Mouse (Mus musculus): ENCODE measurements at regions not wholly inside any gene's neighbourhood (a gene's known extent, or its start where the extent isn't known, plus 50 kb on each side); places are given as distances from the start of the nearest gene placed in this dataset.

GRCm38 (mm10) chr12:118411767-118412430, 110.7 kb upstream of the Sp4 start:
- DNase-seq (ENCODE audit: low spot score): no peak

DNA sequence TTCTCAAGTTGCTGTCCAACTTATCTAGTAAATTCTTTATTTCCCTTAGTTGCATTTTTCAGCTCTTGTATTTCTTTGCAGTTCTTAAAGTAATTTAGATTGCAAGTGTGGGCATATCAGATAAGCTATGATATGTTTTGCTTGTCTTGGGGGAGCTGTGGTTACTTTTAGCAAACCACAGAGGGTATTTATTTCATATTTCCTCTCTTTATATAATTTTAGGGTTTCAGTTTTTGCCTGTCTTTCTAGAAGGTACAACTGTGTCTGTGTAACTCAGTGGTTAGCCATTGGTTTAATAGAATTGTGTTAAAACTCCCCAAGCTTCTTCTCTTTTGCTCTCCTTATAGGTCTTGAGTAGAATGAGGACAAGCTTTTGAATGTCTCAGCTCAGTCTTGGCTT, 109.7 kb upstream of the Sp4 start:
- DNase-seq (ENCODE audit: low spot score): no peak

DNA sequence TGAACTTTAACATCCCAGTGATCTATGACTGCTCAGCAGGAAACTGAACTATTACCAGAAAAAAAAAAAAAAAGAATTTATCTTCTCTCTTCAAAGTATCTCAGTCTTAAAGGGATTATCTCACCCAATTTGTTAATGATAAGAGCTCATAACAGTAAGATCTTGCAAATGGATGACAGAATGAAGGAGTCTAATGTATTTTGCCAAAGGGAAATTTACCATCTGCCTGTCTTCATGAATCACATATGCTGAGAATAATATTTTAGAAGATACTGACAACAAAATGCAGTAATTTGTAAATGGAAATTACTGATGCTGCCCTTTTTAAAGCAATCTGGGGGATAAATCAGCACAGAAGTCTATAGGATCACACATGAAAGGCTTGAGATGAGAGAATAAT, 103.9 kb upstream of the Sp4 start:
- no peak for DNase-seq (ENCODE audit: low spot score)

- DNase-seq (ENCODE audit: low spot score): no peak
Observed at GRCm38 (mm10) chr12:118404171-118404570, 102.9 kb upstream of the Sp4 start.

- no peak for DNase-seq (ENCODE audit: low spot score)
Observed at GRCm38 (mm10) chr12:118403519-118404087, 102.4 kb upstream of the Sp4 start.

- DNase-seq (ENCODE audit: low spot score): no peak
Observed at GRCm38 (mm10) chr12:118401377-118401776, 100.1 kb upstream of the Sp4 start.

DNA sequence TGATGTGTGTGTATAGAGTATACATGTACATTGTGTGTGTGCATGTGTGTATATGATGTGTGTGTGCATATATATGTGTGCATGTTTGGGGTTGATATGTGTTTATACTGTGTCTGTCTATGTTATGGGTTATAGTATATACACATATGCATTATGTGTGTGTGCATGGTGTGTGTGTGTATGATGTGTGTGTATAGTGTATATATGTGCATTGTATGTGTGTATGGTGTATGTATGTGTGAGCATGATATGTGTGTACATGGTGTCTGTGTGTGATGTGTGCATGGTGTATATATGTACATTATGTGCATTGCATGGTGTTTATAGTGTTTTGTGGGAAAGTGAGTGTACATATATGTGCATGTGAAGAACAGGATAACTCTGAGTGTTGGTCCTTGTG, 90.4 kb upstream of the Sp4 start:
- DNase-seq (ENCODE audit: low spot score): no peak

DNA sequence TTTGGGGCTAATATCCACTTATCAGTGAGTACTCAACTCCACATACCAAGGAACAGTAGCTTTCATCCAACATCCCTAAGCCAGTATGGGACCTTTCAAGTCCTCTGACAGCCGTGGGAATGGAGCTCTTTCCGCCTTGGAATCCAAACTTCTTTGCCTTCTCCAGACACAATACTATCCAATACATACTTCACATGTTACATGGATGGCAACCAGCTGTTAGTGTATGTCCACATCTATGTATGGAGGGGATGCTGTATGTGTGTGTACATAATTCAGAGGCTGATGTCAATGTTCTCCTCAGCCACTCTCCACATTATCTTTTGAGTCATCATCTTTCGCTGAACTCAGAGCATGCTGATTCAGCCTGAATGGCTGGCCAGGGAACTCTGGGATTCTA, 79.8 kb upstream of the Sp4 start:
- no peak for DNase-seq (ENCODE audit: low spot score)

DNA sequence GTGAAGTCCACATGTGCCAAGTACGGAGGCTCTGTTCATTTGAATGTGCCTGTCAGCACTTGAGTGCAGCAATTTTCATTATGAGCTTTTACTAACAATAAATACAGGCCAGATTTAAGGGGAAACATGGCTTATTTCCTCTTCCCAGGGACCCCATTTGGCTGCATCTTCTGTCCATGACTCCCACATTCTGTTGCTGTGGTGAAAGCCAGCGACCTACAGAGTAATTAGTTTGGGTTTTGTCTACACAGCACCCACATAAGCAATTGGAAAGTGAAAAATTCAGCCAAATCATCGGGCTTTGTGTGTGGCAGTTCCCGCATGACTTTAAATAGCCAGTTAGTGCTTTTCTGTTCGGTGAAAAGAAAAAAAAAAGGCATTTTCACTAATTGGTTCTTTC, 76.7 kb upstream of the Sp4 start:
- DNase-seq (ENCODE audit: low spot score): no peak

GRCm38 (mm10) chr12:118376521-118377493, 75.6 kb upstream of the Sp4 start:
- DNase-seq (ENCODE audit: low spot score): peak; percentile 1

DNA sequence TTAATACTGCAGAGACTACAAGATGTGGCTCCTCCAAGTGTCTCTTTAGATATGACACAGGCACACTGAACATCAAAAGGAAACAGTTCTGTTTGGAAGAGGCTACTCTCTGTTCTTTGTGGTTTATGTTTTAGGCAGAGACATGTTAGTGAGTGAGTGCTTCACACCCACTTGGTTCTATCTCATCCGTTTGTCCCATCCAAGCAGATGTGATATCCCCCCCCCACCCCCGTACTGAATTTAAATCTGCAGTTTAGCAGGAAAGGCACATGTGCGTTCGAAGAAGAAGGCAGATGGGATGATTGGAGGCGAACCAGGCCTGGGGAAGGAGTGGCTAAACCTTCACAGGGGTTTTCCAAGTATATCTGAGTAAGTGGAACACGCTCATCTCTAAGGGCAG, 72.0 kb upstream of the Sp4 start:
- no peak for DNase-seq (ENCODE audit: low spot score)

DNA sequence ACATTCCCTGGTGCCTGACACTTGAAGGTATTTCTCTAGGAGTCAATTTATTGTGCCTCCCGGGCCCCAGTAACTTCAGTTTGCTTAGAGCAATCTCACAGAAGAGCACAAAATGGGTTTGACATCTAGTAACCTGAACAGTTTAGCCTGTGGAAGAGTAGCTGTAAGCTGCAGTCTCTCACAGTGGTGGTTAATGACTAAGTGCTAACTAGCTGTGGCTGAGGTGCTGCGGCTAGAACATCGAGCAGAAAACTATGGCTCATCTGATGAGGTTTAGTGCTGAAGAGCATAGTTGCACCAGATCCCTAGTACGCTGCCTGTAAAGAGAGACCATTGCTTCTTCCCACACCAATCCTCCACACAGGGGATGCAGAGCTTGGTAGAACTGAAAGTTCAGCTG, 70.7 kb upstream of the Sp4 start:
- no peak for DNase-seq (ENCODE audit: low spot score)

DNA sequence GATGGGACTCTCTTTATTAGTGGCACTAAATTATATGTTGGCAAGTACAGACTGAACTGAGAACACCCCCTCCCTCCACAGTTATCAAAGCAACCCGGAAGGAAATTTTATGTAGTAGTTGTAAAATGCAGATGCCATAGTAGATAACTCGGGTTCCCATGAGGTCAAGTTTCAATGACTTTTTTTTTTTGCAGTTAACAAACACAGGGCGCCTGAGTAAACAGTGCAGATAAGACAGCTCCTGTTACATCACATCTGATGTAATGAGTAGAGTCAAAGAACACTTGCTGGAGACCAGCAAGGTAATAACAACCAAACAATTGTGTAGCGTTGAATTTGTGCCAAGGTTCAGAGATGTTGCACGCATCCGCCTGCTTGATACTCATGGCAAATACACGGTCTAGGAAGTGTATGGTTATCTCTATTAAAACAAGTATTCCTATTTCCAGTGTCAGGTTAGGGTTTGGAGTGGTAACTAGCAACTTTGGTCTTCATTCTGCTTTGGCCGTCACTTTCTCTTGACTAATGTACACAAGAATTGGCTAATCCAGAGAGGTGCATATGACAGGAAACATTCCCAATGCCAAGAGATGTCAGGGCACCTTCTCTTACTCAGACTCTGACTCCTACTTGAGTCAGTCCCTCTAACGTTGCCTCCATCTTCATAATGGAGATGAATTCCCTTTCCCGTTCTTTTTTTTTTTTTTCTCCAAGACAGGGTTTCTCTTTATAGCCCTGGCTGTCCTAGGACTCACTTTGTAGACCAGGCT, 66.3 kb upstream of the Sp4 start:
- DNase-seq (ENCODE audit: low spot score): no peak

GRCm38 (mm10) chr12:118352866-118353265, 51.6 kb upstream of the Sp4 start:
- DNase-seq (ENCODE audit: low spot score): no peak

DNA sequence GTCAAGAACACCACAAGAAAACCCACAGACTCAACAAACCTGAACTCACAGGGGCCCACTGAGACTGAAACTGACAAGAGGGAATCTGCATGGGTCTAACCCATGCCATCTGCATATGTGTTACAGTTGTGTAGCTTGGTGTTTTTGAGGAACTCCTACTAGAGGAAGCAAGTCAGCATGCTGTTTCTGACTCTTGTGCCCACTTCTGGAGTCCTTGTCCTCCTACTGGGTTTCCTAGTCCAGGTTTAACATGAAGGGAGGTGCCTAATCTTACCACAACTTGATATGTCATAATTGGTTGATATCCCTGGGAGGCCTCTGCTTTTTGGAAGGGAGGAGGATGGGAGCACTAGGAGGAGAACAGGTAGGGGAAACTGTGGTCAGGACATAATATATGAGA, 50.2 kb upstream of the Sp4 start:
- DNase-seq (ENCODE audit: low spot score): no peak
